Mouse (Mus musculus) CD4-positive, CD25-positive, alpha-beta regulatory T cell, adult 2 months (primary cell): Measurements from ENCODE around the gene Osbp2.
A peak's percentile ranks its signal among the peaks of the same experiment; 100 is the strongest.

ENCODE experiments used
- DNase-seq: peaks from one replicate; pipeline ENCODE4 v3.0.0-alpha.2; 2012; ENCODE audit warnings: low read depth, low spot score

Osbp2 gene

DNA sequence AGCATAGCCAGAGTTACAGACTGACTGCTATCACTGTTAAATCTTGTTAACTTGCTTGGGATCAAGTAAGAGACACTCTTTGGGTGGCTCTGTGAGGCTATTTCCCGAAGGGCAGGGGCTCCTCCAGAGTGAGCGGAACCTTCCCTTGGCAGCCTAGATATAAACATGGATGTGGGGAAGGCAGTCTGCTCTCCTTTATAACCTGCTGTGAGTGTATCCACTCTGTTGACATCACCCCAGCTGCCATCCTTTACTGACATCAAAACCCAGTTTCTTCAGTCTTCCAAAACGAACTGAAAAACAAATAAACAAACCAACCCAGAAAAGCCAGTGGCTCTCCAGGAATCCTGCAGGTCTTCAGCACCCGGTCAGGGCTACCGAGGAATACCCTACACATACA, 39.6 kb downstream of the Osbp2 start:
- no peak for DNase-seq

DNA sequence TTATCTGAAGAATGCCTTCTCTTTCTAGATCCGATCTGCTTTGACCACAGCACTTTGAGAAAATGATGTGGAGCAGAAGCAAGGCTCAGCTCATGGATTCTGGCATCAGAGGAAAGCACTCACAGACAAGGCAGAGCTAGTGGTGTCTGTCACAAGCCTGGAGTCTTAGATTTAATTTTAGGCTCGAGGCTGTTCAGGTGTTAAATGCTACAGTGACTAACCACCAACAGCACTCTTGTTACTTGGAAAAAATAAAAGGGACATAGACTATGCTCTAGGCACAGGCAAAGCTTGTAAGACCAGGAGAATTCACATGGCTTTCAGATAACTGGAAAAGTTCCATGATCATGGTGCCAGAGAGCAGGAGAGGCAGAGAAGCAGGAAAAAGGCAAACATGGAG, 40.3 kb downstream of the Osbp2 start:
- no peak for DNase-seq

DNA sequence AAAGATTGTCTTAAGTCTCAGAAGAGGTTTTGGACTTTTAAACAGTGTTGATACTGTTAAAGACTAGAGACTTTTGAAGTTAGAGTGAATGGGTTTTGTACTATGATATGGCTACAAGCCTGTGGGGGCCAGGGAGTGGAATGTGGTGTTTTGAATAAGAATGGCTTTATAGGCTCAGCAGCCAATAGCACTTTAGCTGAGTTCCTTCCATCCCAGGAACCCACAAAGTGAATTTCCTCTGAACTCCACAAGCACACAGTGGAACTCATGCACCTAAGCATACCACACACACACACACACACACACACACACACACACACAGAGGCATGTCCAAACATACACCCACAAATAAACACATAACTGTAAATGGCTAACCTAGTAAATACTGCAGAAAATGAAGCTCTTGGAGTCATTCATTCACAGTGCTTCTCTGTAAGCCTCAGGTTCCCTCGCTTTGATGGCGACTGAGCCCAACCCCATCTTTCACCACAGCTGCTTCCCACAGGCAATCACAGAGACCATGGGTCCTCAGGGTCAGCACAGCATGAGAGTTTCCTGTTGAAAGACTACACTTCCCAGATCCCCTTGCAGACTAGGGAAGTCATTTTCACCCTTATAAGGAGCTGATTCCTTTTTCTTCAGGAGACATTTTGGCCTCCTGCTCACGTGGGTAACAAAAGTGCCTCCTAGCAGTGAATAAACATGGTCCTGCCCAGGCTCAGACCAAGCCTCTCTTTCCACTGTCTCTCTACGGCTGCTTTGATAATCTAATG, 45.5 kb downstream of the Osbp2 start:
- DNase-seq = no peak

DNA sequence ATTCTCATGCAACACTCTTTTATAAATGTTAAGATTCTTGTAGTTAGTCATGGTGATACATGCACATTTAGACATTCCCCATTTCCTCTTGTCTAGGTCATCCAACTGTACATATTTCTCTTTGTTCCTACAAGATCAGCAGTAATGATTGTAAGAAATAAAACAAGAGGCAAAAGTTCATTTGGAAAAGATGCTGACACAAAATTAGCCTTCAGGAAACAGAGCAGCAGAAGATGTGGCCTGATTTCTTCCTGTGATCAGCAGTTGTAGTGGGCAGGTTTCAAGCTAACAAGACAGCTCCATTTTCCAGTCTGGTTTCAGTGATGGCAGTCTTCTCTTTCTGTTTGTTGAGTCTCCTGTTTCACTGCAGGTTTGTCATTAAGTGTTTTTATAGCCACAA, 47.8 kb downstream of the Osbp2 start:
- no peak for DNase-seq

DNA sequence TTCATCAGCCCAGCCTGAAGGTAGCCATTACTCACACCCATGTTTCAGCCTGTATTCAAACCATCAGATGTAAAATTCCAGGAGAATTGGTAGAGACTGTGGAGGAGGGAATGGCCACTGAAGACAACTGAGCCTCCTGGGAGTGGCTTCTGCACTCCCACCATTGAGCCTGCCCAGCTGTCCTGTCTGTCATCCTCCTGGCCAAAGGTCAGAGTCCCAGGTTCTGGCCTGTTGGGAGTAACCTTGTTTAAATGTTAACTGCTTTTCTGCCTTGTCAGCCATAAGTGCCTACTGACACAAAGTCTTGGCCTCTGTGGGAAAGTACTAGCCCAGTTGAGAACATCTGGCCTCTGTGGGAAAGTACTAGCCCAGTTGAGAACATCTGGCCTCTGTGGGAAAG, 50.4 kb downstream of the Osbp2 start:
- DNase-seq = no peak

DNA sequence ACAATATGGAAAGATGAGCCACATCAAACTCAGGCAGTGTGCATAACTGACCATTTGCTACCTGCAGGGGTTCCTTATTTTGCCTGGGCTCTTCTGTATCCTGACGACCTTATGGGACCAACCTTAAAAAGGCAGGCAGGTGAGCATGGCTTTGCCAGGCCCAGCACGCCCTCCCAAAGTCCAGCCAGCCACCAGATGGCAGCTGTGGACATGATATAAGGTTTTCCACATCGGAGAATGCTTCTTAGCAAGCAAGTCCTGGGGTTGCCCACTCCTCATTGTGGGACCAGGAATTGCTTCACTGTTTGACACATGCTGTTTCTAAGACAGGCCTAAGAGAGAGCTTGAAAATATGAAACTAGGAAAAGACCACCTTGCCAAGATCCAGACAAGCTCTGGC, 55.5 kb downstream of the Osbp2 start:
- no peak for DNase-seq

DNA sequence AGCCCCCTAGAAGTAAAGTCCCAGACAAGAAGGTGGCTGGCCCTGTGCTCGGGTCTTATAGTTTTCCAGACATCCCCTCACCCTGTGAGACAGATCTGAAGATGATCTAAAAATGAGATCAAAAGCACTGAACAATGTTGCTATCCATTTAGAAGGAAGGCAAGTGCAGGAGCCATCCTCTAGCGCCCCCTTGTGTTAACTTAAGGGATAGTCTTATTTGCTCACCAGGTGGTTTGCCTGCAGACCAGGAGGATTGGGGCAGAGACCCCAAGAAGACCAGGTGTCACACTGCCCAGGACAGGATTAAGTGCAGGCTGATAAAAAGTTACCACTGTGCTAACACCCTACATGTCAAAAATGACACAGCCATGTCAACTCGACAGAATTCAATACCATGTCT, 58.3 kb downstream of the Osbp2 start:
- peak; percentile 50 for DNase-seq

DNA sequence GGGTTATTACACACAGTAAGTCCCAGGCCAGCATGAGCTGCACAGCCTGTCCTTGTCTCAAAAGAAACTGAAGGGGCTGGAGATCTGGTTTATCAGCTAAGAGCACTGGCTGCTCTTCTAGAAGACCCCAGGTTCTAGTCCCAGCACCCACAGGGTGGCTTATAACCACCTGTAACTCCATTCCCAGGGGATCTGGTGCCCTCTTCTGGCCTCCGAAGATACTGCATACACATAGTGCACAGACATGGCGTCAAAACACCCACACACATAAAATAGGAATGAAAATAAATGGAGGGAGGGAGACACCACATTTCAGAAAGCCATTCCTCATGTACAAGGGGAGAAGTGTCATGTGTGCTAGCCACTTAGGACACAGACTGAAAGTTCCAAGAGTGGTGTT, 59.1 kb downstream of the Osbp2 start:
- peak; percentile 7 for DNase-seq

DNA sequence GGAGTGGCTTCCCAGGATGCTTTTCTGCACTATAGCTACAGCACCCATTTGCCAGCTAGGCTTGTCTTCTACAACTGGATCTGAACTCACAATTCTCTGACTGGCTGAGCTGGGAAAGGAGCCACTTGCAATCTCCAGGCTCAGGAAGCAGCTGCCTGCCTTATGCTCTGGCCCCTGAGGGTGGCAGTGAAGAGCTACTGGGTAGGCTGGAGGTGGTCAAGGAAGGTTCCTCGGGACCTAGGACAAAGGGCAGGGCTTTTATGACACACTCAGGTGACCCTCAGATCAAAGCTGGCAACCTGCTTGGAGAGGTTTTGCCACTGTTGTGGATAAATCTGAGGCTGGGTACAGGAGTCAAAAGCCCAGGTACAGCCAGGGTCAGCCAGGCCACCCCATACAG, 61.6 kb downstream of the Osbp2 start:
- no peak for DNase-seq

DNA sequence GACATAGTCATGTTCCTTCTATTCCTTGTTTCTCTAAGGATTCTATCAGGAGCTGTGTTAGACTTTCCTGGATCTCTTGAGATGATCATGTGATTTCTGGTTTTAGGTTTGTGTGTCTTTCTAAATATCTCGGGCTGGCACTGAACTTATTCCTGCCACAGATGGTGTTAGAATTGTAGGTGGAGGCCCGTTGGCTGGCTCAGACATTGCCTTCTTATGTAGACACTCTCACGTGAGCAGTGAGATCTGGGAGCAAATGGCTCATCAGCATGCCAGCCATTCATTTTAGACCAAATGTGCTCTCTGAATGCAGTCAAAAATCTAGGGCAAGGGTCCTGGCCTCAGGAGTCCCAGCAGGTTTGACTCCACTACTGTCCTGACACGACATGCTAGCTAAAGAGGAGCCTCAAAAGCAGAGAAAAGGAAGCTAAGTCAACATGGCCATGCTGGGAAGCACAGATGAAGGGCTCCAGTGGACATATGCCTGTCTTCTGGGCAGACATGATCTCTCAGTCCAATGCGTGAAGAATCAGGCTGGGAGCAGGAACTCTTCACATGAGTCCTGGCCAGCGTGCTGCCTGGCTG, 66.0 kb downstream of the Osbp2 start:
- no peak for DNase-seq

DNA sequence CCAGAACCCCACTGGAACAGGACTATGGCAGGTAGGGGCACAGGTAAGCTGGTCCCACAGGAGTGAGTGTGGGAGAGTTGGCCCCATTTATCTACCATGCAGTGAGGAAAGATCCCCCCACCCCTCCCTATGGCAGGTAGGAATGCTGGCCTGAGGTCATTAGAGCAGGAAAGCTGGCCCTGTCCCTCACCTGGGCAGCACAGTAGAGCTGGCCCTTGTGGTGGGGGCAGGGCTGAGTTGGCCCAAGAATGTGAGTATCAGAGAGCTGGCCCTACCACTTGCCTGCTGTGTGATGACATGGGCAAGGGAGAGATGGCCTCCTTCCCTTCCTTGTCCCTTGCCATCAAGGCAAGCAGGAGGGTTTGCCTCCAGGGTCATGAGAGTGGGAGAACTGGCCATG, 73.0 kb downstream of the Osbp2 start:
- no peak for DNase-seq

DNA sequence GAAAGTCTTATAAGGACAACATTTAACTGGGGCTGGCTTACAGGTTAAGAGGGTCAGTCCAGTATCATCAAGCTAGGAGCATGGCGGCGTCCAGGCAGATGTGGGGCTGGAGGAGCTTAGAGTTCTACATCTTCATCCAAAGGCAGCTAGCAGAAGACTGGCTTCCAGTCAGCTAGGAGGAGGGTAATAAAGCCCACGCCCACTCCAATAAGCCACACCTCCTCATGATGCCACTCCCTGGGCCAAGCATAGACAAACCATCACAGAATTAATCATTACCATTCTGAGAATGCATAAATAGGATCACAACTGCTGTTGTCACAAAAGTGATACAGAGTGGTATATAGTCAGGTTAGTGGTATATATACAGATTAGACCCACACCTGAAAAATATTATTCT, 73.8 kb downstream of the Osbp2 start:
- no peak for DNase-seq

DNA sequence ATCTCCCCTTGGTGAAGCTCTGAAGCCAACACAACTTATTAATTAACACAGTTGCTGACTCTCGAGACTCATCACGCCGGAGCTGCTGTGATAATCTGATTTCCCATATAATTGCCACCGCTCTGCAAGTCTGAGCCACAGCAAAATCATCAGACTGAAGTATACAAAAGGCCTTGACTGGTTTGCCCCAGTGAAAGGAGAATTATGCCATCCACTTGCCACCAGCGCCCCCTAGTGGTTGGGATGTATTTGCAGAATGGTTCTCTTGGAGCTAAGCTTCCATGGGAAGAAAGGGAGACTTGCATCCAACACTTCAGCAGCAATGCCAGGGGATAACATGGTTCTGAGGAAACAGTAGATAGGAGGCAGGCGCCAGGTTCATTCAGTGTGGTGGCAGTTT, 77.1 kb downstream of the Osbp2 start:
- peak; percentile 77 for DNase-seq

DNA sequence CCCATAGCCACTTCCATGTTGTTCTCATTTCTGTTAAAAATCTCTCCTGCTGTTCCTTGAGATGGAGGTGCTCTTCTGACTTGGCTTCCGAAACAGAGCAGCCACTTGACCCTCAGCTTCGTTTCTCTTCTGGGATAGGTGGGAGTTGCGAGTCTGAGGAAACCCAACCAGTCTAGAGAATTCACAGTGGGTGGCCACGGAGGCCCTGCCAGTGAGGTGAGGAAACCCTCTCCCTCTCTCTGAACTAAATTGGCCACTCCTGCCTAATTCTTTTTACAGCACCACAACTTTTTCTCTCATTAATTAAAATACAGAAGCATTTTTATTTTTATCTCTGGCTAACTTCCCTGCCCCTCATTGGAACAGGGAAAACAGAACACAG, 88.4 kb downstream of the Osbp2 start:
- no peak for DNase-seq

DNA sequence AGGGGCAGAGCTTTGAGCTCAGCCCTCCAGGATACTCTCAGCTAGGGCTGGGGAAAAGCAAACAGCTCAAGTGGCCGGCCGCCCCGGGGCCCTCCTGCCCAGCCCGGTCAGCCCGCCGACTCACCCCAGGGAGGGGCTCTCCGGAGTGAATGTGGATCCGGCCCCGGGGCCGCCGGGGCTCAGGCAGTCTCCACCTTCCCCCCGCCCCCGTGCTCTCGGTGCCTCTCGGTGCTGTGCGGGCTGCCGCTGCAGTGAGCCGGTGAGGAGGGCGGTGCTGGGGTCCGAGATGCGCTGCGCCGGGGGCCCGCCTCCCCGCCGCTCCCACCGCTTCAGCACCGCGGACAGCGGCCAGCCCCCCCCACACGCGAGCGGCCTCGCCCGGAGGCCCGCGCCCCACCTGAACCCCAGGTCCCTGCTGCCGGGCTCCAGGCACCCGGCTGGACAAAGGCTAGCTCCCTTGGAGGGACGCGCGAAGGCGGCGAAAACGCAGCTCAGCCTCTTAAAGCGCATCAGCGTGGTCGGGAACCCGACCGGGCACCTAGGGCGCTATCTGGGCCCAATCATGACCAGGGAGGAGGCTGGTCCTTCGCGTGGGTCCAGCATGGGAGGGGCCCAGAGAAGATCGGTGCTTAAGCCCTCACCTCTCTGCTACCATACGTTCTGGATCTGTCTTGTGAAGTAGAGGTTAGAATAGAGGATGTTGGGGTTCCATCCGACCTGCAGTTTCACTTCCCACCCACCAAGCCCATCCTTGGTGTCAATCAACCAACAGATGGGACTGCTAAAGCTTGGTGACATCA, 89.0 kb downstream of the Osbp2 start:
- peak; percentile 2 for DNase-seq

DNA sequence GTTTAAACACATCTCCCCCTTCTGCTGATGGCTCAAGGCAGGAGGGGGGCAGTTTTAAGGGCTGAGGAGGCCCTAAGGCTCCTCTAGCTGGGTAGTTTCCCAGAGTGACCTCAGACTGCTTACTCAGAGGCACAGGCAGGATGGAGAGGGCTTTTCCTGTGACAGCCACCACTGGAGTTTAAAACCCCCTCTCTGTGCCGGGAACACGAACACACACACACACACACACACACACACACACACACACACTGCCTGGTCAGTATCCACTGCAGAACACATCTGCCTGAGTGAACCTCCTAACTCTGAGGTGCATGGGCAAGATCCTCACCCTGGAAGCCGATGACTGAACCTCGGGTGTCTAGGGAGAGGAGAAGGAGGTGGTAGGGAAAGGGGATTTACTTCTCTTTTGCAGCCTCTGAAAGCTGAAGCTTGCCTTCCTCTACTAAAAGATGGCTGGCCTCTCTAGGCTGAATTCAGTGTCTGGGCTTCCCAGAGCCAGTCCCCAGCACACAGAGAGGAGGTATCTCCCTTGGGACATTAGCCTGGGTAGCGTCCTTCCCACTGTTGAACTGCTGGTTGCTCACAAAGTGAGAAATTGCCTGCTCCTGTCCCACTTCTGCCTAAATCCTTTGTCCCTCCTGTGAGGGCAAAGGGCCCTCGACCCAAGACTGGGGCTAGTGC, 89.8 kb downstream of the Osbp2 start:
- DNase-seq = no peak

DNA sequence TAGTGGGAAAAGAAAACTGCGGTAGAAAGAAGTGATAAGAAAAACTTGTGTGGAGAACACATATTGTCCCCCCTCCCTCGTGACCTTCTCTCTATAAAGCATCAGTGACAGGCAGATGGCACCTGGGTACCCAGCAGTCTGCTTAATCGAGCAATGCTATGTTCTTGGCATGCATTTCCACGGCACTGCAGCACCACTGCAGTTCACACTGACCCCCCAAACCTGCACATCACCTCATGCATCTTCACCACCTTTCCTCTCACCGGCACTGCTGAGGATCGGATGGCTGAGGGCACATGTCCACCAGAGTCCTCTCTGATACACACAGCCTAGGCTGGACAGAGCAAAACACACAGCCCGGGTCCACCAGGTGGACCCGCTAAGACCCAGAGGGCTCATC, 90.6 kb downstream of the Osbp2 start:
- no peak for DNase-seq

DNA sequence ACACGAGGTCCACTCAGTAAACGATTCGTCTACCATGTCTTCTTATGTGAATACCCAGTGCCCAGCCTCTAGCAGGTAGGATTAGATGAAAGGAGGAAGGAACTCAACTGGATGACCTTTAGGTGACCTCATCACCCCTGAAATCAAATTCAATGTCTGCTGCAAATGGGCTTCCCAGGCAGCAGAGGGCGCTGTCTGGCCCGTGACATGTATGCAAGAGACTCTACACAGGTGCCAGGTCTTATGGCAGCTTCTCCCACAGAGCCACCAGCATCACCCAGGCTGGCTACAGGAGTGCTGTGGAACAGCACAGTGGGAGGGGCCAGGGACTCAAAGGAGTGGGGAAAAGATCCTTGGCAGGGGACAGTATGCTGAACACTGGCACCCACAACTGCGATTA, 92.4 kb downstream of the Osbp2 start:
- peak; percentile 26 for DNase-seq

DNA sequence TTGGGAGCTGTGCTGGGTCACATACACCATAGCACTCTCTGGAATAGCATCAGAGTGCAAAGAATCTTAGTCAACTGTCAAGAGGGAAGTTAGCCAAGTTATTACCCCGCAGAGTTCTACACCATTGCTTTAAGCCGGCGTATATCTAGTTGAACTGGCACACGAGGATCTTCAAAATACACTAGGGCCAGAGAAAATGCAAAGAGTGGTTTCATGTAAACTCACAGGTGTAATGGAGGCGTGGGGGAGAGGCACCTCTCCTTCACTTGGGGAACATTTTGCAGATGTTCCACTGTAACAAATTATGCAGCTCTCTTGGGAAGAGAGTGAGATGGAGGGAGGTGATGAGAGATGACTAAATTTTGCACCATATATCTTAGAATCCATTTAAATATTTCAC, 95.9 kb downstream of the Osbp2 start:
- no peak for DNase-seq

DNA sequence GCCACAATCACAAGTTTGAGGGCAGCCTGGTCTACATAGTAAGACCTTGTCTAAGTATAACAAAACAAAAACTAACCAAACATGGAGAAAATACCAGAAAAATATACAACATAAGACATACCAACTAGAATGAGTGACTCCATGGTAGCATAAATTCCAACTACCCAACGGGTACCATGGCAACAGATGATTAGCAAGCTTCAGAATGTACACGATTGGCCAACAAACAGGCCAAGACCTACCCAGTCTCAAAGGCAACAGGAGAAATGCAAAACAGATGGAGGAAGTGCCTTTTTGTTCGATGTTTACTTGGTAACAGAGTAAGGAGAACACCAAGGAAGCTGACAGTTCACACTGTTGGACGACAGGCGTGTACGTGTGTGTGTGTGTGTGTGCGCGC, 96.7 kb downstream of the Osbp2 start:
- DNase-seq = no peak

DNA sequence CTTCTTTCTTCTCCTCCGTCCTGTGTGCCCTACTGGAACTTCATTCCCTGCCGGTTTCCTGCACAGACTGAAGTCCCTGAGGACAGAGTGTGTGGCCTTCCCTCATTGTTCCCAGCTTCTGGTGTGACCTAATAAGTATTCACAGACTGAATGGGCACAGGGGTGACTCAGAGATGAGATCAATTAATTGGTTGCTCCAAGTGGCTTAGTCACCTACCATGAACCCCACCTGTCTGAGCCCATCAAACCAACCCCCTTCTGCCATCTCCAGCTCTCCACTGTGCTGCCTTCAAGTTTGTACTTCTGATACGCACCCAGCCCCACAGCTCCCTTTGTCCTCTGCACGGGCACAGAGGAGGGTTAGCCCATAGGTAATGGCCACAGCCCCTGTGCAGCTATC, 99.4 kb downstream of the Osbp2 start:
- no peak for DNase-seq

DNA sequence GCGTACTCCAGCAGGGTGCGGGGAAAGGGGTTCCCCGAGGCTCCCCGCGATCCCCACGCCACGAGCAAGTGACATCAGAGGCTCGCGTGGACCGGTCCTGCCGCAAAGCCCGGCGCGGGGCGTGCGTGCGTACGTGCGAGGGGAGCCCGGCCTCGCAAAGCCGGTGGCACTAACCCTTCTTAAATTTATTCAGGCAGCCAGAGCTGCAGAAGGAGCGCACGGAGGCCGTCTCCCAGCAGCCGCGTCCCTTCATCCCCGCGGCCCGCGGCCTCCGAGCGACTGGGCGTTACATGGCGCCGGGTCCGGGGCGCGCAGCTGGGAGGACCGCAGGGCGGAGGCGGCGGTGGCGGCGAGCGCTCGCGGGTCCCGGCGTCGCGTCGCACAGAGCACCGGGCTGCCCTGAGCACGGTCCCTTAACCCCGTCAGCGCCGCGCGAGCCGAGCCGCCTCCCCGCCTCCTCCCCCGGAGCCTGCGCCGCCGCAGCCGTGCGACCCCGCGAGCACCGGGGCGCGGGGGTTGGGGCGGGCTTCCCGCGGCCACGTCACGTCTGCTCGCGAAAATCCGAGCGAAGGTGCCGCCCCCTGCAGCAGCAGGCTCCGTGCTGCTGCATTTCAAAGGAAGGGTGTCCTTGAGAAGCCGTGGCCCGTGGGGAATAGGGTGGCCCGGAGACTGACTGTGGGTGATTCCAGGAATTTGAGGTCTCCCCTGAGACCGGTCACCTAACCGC, 101.8 kb downstream of the Osbp2 start:
- no peak for DNase-seq
